Mouse (Mus musculus) limb, embryonic 15.5 days (tissue): ENCODE measurements around the gene Cntn2. TPM values are rescaled to one million over a fixed set of nuclear protein-coding genes. Genes with fewer than 3 reads are reported as not detected.

Source experiments
- ATAC-seq: fragments of 200-750 bp; cut with Nextera tagmentation; 2 replicates; pipeline ENCODE4 v1.8.0; 2017; ENCODE audit warnings: low read depth, moderate TSS enrichment; ENCODE audit not compliant: insufficient number of reproducible peaks, low FRiP score, low TSS enrichment
- H3K27ac ChIP-seq: fragments of 300-500 bp; sonication (generic); 2 replicates; pipeline ENCODE4 v1.5.1; 2015; ENCODE audit warnings: moderate library complexity, mild to moderate bottlenecking, inconsistent platforms
- H3K27me3 ChIP-seq: fragments of 300-500 bp; sonication (generic); 2 replicates; pipeline ENCODE4 v1.6.1; 2015; ENCODE audit warnings: inconsistent platforms
- H3K36me3 ChIP-seq: fragments of 300-500 bp; sonication (generic); 2 replicates; pipeline ENCODE4 v1.6.1; 2015; ENCODE audit warnings: inconsistent platforms
- H3K4me1 ChIP-seq: fragments of 300-500 bp; sonication (generic); 2 replicates; pipeline ENCODE4 v1.6.1; 2015; ENCODE audit warnings: inconsistent platforms
- H3K4me2 ChIP-seq: fragments of 300-500 bp; sonication (generic); 2 replicates; pipeline ENCODE4 v1.6.1; 2015; ENCODE audit warnings: mild to moderate bottlenecking, inconsistent platforms
- H3K4me3 ChIP-seq: fragments of 300-500 bp; sonication (generic); 2 replicates; pipeline ENCODE4 v1.5.1; 2015; ENCODE audit warnings: mild to moderate bottlenecking, inconsistent platforms
- H3K9ac ChIP-seq: fragments of 300-500 bp; sonication (generic); 2 replicates; pipeline ENCODE4 v1.6.1; 2015; ENCODE audit warnings: inconsistent platforms
- H3K9me3 ChIP-seq: fragments of 300-500 bp; sonication (generic); 2 replicates; pipeline ENCODE4 v1.6.1; 2016; ENCODE audit warnings: inconsistent platforms
- WGBS: fragments of 180-500 bp; shearing (Covaris S2); methylation state at CpG from one replicate; pipeline ENCODE4 v1.1.7; 2015; 5-methylcytosine and 5-hydroxymethylcytosine counted together
- polyA plus RNA-seq: library from polyadenylated mRNA; unstranded; fragments of >200 nt; fragmentation: Nextera tagmentation; extraction: Ambion mirVana; gene quantifications from 2 replicates; pipeline ENCODE4 v1.2.1, GENCODE M21; 2015

Gene Cntn2
- polyA plus RNA-seq, 1 experiment from 2014 or later: 0.35 TPM

DNA sequence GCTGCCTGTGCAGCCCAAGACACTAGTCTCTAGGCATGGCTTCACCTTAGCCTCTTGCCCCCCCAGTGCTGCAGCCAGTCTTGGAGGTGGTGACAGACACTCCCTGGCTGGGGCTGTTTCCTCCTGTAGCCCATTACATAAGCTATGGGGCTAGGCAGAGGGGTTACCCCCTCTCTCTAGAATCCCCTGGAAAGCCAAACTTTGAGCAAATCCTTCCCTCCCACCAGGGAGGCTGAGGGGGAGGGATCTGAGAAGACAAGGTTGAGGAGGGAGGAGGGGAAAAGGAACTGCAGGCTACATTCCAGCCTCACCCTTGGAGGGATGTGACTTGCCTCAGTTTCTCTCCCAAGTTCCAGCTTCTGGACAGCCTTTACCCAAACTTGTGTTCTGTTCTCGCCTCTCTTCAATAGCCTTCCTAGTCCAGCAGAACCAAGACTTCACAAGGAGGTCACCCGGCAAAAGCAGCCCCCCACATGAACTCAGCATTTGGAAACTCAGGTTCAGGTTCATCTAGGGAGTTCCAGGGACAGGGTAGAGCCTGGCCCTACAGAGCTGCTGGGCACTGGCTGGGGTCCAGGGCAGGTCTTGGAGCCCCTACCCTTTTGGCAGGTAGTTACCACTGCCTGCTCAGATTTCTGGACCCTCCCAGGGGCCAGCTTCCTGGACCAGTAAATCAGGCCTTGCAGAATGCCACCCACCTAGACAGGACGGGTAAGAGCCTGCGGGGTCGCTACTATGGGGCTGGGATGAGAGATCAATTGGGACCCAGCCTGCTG lies 1.0 kb downstream of the Cntn2 start:
- no peak overlapping the region for H3K9ac ChIP-seq
- 9% methylated on average over 5 of the region's 5 CpGs for WGBS
- H3K4me2 ChIP-seq: peak overlapping the region; percentile 44; the same call in 1 of the 2 replicates
- peaks cover 20% of the 10 kb centered on the region for H3K4me1 ChIP-seq
- H3K9me3 ChIP-seq: no peaks in the 10 kb centered on the region
- H3K27ac ChIP-seq: no peak overlapping the region
- no peak for ATAC-seq
- H3K36me3 ChIP-seq: no peaks in the 10 kb centered on the region
- no peak overlapping the region for H3K4me3 ChIP-seq
- peaks cover 71% of the 10 kb centered on the region for H3K27me3 ChIP-seq

DNA sequence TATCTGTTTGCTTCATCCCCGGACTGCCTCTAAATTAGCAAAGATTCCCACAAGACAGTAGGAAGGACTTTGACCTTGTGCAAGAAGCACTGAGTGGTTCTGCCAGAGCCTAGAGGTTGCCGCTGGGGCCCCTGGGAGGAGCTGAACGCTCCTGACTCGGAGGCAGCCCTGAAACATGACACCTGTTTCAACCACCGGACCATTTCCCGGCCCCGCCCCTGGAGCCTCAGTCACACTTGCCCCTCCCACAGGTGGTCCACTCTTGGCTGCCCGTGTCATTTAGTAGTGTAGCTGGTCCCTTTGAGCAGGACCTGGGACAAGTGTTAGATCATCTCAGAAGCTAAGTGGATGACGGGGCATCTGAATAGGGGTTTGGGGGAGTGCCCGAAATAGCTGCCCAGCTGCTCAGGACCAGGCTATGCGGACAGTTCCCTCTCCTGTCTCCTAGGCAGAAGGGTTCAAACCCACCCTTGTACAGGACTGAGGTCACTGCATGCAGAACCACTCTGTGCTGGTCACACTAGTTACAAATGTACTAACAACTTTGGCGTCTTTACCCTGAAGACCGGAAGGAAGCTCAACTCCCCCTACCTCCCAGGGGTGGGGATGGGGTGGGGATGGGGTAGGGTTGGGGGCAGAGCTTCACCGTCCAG lies 1.8 kb downstream of the Cntn2 start:
- WGBS: 4% methylated on average over 14 of the region's 14 CpGs

DNA sequence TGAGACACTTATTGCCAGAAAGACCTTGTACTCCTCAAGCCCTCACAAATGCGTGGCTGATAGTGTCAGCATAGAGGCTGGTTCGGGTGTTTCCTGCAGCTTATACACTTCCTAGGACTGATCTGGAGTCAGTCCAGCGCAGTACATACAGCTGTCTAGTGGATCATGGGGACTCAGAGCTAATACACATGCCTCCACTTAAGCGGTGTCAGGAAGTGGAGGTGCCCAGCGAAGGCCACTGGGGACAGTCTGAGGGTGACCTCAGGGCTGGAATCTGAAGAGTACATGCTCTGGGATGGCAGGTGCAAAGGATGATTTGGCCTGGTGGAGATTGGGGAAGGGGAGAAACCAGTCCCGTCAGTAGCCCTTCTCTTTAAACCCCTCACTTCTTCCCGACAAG lies 2.4 kb downstream of the Cntn2 start:
- 56% methylated on average over 7 of the region's 7 CpGs for WGBS
- H3K36me3 ChIP-seq: no peaks in the 10 kb centered on the region
- H3K27me3 ChIP-seq: peaks cover 65% of the 10 kb centered on the region
- H3K9me3 ChIP-seq: no peaks in the 10 kb centered on the region
- no peak for ATAC-seq
- no peak overlapping the region for H3K4me3 ChIP-seq
- H3K4me2 ChIP-seq: no peak overlapping the region
- no peak overlapping the region for H3K27ac ChIP-seq
- peaks cover 20% of the 10 kb centered on the region for H3K4me1 ChIP-seq
- no peak overlapping the region for H3K9ac ChIP-seq

More for the DNA sequence above, 1.8 kb downstream of the Cntn2 start:
- ATAC-seq: no peak
- Histone ChIP-seq H3K4me3 (no peak overlapping the region), H3K9ac (no peak overlapping the region), H3K36me3 (no peaks in the 10 kb centered on the region), H3K27ac (no peak overlapping the region), H3K4me1 (peaks cover 20% of the 10 kb centered on the region), H3K27me3 (peaks cover 71% of the 10 kb centered on the region), H3K9me3 (no peaks in the 10 kb centered on the region), H3K4me2 (no peak overlapping the region)

DNA sequence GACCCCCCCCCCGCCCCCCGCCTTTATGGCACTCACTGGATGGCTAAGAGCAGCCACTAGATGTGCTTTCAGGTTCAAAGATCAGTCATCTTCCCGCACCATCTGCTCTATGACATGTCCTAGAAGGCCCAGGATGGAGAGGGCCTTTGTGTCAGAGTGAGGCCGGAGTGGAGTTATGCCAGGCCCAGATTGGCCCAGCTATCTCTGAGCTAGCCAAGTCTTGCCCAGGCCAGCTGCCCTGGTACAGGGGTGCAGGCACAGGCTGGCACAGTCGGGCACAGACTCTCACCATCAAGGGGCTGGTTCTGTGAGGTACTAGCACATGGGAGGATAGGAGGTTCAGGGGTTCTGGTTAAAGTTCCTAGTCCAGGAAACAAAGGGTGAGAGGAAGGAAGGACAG lies 5.3 kb downstream of the Cntn2 start:
- Histone ChIP-seq H3K4me1 (peaks cover 20% of the 10 kb centered on the region), H3K36me3 (no peaks in the 10 kb centered on the region), H3K27me3 (peaks cover 46% of the 10 kb centered on the region), H3K4me2 (no peak overlapping the region), H3K4me3 (no peak overlapping the region), H3K9me3 (no peaks in the 10 kb centered on the region), H3K27ac (no peak overlapping the region), H3K9ac (no peak overlapping the region)
- ATAC-seq: no peak
- 75% methylated on average over 5 of the region's 5 CpGs for WGBS

DNA sequence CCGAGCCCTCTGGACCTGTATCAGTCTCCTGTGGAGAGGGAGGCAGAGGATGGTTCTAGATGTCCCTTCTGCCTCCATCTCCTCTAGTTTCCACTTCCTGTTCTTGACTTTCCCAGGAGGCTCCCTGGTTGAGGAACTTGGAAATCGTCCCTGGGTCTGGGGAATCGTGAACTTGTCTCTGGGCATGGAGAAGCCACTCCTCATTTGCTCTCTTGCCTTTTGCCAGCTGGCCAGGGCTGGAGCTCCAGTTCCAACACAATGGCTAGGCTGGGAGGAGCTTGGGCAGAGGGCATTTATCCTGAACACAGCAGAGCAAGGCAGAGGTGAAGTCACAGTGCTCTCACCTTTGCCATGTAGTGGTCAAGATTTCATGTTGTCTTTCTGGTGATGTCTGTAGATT lies 6.6 kb downstream of the Cntn2 start:
- peaks cover 33% of the 10 kb centered on the region for H3K27me3 ChIP-seq
- ATAC-seq: no peak

DNA sequence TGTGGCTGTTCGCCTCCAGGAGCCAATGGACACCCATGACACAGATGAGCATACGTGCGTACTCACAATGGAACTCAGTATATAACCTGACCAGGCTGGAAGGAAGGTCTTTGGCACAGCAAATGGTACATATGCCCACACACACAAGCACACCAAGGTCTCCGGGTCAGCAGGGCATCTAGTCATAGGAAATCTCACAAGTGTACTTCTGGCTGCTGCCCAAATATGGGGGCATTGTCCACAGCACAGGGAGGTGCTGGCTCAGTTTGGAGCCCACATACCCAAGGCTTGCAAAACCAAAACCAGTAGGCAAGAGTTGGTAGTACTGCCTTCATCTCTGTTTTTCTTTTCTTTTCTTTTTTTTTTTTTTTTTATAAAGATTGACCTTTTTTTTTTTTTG lies 7.5 kb downstream of the Cntn2 start:
- Histone ChIP-seq H3K27ac (no peak overlapping the region), H3K36me3 (no peaks in the 10 kb centered on the region), H3K4me3 (no peak overlapping the region), H3K4me1 (peaks cover 10% of the 10 kb centered on the region), H3K9ac (no peak overlapping the region), H3K27me3 (peaks cover 24% of the 10 kb centered on the region), H3K9me3 (no peaks in the 10 kb centered on the region), H3K4me2 (no peak overlapping the region)
- ATAC-seq: no peak
- 87% methylated on average over 4 of the region's 4 CpGs for WGBS

More for the DNA sequence above, 6.6 kb downstream of the Cntn2 start:
- Histone ChIP-seq H3K4me1 (peaks cover 9% of the 10 kb centered on the region), H3K9me3 (no peaks in the 10 kb centered on the region), H3K4me3 (no peak overlapping the region), H3K4me2 (no peak overlapping the region), H3K27ac (no peak overlapping the region), H3K9ac (no peak overlapping the region), H3K36me3 (no peaks in the 10 kb centered on the region)
- WGBS: 81% methylated on average over 3 of the region's 3 CpGs

DNA sequence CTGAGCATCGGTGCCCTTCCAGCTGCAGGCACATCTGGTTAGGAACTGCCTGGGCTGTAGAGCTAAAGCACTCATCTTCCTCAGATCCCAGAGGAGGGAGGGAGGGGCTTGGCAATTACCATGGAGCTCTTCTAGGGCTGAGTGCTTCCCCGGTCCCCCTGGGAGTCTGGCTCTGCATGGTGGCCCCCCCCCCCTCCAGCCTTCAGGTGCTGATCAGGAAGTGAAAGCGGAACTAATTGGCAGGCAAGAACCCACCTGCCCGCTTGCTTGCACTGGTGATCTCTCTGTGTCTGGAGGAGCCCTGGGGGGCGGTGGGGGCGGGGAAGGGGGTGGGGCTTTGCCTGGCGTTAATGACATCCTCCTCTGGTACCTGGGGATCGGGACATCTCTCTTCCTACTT lies 9.2 kb downstream of the Cntn2 start:
- Histone ChIP-seq H3K9ac (no peak overlapping the region), H3K4me1 (peaks cover 12% of the 10 kb centered on the region), H3K27ac (no peak overlapping the region), H3K4me3 (no peak overlapping the region), H3K27me3 (peaks cover 10% of the 10 kb centered on the region; the same call in 1 of the 2 replicates), H3K9me3 (no peaks in the 10 kb centered on the region), H3K36me3 (no peaks in the 10 kb centered on the region), H3K4me2 (no peak overlapping the region)
- 4% methylated on average over 8 of the region's 8 CpGs for WGBS
- no peak for ATAC-seq

DNA sequence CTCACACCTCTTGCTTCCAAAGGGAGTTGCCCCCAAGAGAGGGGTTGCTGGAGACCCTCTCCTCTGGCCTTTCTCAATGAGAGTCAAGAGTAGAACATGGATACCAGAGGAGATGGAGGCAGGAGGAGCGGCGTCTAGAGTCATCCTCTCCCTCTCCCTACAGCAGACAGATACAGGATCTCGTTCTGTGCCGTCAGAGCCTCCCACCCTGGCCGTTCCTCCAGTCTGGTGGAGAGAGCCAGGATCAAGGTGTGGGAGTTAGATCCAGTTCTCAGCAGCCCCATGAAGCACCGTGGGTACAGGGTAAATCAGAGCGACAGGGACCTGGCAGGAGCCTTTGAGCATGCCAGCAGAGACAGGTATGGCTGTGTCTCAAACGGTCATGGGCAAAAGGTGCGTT lies 10.5 kb downstream of the Cntn2 start:
- no peak overlapping the region for H3K9ac ChIP-seq
- H3K27me3 ChIP-seq: 0 out of 2 replicates have a peak, but pooled peaks cover 6% of the 10 kb centered on the region
- H3K9me3 ChIP-seq: no peaks in the 10 kb centered on the region
- 56% methylated on average over 9 of the region's 9 CpGs for WGBS
- peaks cover 12% of the 10 kb centered on the region for H3K4me1 ChIP-seq
- H3K4me3 ChIP-seq: no peak overlapping the region
- no peak for ATAC-seq
- no peaks in the 10 kb centered on the region for H3K36me3 ChIP-seq
- H3K4me2 ChIP-seq: no peak overlapping the region
- H3K27ac ChIP-seq: no peak overlapping the region

DNA sequence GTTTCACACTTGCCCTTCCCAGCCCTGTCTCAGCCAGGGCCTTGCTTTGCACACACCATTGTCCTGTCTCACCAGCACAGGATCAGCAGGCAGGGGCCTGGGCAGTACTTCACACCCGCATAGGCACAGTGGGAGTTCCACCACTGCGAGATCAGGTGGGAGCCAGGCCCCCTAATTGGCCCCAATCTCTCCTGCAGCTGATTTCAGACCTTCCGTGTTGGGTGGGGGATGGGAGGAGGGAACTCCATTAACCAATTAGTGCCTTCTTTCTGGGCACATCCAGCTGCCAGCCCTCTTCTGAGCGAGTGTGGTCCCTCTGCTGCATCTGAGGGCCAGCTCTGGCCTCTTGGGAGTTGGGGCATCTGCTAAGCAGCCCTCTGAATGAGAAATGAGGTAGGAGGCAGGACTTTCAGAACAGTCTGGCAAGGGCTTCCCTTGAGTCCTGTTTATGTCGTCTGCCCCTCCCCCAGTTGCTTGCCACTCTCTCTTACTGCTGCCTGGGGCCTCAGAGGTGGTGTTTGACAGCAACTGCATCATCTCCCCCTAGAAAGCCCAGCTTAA lies 12.3 kb downstream of the Cntn2 start:
- H3K4me3 ChIP-seq: no peak overlapping the region
- no peaks in the 10 kb centered on the region for H3K36me3 ChIP-seq
- H3K9me3 ChIP-seq: no peaks in the 10 kb centered on the region
- no peak overlapping the region for H3K4me2 ChIP-seq
- peaks cover 18% of the 10 kb centered on the region for H3K4me1 ChIP-seq
- H3K27ac ChIP-seq: no peak overlapping the region
- ATAC-seq: no peak
- WGBS: 7% methylated on average over 5 of the region's 5 CpGs
- 0 out of 2 replicates have a peak, but pooled peaks cover 6% of the 10 kb centered on the region for H3K27me3 ChIP-seq
- no peak overlapping the region for H3K9ac ChIP-seq

DNA sequence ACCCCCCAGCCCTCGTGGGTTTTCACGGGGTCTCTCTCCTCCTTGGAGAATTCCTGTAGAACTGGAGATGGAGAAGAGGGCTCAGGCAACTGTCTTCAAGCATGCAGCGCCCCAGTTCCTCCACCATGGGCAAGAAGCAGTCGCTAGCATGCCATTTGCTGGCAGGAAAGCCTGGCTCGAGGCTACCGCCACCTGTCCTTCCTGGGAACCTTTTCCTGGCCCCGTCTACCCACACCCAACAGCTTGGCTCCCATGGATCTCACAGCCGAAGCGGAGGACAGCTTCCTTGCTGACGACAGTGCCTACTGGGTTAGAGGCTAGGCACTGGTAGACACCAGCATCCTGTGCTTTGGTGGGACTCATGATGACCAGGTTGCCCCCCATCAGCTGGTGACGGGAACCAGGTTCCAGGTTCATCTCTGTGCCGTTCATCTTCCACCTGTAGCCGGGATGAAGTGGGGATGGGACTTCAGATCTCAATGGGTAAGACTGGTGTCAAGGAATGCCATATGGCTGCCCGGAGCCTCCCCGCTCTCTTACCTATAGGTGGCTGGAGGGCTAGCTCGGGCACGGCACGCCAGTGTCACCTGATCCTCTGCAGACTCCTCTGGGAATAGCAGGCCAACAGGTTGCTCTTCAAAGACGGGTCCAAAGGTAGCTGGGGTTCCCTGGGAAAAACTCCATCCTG lies 14.3 kb downstream of the Cntn2 start:
- 82% methylated on average over 19 of the region's 19 CpGs for WGBS
- H3K4me1 ChIP-seq: peaks cover 18% of the 10 kb centered on the region

DNA sequence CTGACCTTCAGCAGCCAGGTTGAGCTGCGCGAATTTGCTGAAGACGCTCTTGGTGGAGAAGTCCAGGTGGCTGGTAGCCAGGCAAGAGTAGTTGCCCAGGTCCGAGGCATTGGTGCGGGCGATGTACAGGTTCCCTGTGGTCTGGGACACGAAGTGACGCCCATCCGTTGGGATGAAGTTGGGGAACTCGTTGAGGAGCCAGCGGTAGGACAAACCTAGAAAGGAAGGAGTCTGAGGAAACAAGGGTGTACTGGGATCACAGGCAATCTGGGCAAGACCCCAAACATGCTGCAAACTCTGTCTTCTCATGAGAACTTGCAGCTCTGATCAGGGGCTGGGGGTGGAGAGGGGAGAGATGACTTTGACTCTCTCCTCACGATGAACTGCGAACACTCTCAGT lies 15.0 kb downstream of the Cntn2 start:
- H3K27ac ChIP-seq: no peak overlapping the region
- H3K4me1 ChIP-seq: peaks cover 17% of the 10 kb centered on the region
- WGBS: 92% methylated on average over 13 of the region's 13 CpGs
- H3K36me3 ChIP-seq: no peaks in the 10 kb centered on the region
- no peak overlapping the region for H3K9ac ChIP-seq
- no peak overlapping the region for H3K4me2 ChIP-seq
- no peak overlapping the region for H3K4me3 ChIP-seq
- H3K9me3 ChIP-seq: no peaks in the 10 kb centered on the region
- H3K27me3 ChIP-seq: no peaks in the 10 kb centered on the region
- no peak for ATAC-seq

More for the DNA sequence above, 14.3 kb downstream of the Cntn2 start:
- no peak overlapping the region for H3K9ac ChIP-seq
- H3K4me3 ChIP-seq: no peak overlapping the region
- H3K27me3 ChIP-seq: no peaks in the 10 kb centered on the region
- H3K9me3 ChIP-seq: no peaks in the 10 kb centered on the region
- H3K36me3 ChIP-seq: no peaks in the 10 kb centered on the region
- no peak overlapping the region for H3K27ac ChIP-seq
- ATAC-seq: no peak
- H3K4me2 ChIP-seq: no peak overlapping the region

DNA sequence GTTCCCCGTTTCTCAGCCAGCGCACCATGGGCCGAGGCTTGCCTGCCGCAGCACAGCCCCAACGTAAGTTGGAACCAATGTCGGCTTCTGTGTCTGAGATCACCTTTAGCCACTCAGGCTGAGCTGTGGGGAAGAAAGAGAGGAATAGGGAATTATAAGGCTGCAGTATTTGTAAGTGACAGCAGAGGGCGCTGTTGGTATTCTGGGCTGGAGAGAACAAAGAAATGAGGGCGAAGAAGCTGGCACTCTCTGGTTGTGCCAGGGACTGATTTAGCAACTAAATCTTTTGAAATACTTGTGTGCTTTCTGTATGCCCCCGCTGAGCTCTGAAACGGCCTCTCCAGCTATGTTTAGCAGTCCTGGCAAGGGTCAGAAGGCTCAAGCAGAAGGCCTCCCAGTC lies 17.2 kb downstream of the Cntn2 start:
- no peak overlapping the region for H3K4me3 ChIP-seq
- no peak overlapping the region for H3K9ac ChIP-seq
- 4% methylated on average over 10 of the region's 10 CpGs for WGBS
- no peak overlapping the region for H3K27ac ChIP-seq
- H3K27me3 ChIP-seq: no peaks in the 10 kb centered on the region
- no peaks in the 10 kb centered on the region for H3K36me3 ChIP-seq
- H3K4me2 ChIP-seq: no peak overlapping the region
- no peak for ATAC-seq
- H3K9me3 ChIP-seq: no peaks in the 10 kb centered on the region
- H3K4me1 ChIP-seq: peaks cover 10% of the 10 kb centered on the region
